10 mouse cellular contexts compared by ENCODE assay signal in the genomic region with DNA sequence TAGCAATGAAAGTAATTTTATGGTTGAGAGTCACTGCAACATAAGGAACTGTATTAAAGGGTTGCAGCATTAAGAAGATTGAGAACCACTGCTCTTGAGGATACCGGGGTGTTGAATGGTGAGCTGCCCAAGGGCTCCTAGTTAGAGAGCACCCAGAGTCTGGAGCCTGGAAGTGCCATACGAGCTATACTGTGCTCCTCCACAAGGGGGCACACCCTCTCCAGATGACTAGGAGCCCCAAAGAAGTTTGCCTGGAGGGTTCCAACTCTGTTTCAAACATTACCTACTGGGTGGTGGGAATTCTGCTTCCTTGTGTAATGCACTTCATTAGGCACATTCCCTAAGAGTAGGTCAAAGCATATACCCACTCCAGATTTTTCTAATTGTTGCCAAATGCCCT.
DNase-seq lines count a peak whose midpoint lies in the region; ATAC-seq and TF ChIP-seq lines count a peak whose summit lies in the region.
"Had no signal": no experiment of that assay in that cellular context is flagged by ENCODE, and none has a peak within 500 bp of the region (broad histone marks: within the 10 kb centered on the region; RNA-seq: fewer than 3 reads in every experiment).

No protein-coding gene starts in this region.

- DNase-seq in hindbrain, embryonic 11.5 days (ENCODE audit: low spot score) = peak; percentile 72
- DNase-seq in embryonic facial prominence, embryonic 11.5 days (ENCODE audit: low spot score) = peak; percentile 63
- peak; percentile 8 for DNase-seq in large intestine, adult 2 months (ENCODE audit: low read depth, low spot score)
- DNase-seq in lung, postnatal 36 days = peak; percentile 74
- DNase-seq in urinary bladder, postnatal 14 days (ENCODE audit: low spot score) = peak; percentile 55

- no peak overlapping the region for H3K4me2 ChIP-seq in hindbrain, embryonic 11.5 days (replicated peaks; ENCODE audit: low read depth, low read length)
- no peak overlapping the region for H3K4me2 ChIP-seq in hindbrain, embryonic 13.5 days
- no peak overlapping the region for H3K4me2 ChIP-seq in embryonic facial prominence, embryonic 11.5 days (ENCODE audit: low read depth, low read length)
- H3K4me2 ChIP-seq: embryonic facial prominence, embryonic 12.5 days; limb, embryonic 15.5 days had no signal

- ATAC-seq in hindbrain, embryonic 11.5 days (ENCODE audit: low FRiP score) = no peak
- ATAC-seq in hindbrain, embryonic 13.5 days (ENCODE audit: low FRiP score) = no peak
- ATAC-seq in embryonic facial prominence, embryonic 11.5 days (replicated peaks; ENCODE audit: insufficient number of reproducible peaks, low FRiP score, low TSS enrichment, low read depth) = no peak

- no peak overlapping the region for H3K27ac ChIP-seq in hindbrain, embryonic 11.5 days (ENCODE audit: low read depth, low read length)
- no peak overlapping the region for H3K27ac ChIP-seq in hindbrain, embryonic 13.5 days
- no peak overlapping the region for H3K27ac ChIP-seq in ES-Bruce4 (ENCODE audit: insufficient read depth, low read length)
- H3K27ac ChIP-seq in bone marrow, adult 2 months (ENCODE audit: control insufficient read depth, insufficient read depth, low read depth, low read length, poor library complexity) = no peak overlapping the region
- no peak overlapping the region for H3K27ac ChIP-seq in embryonic facial prominence, embryonic 11.5 days (replicated peaks; ENCODE audit: low read depth, low read length)
- H3K27ac ChIP-seq: embryonic facial prominence, embryonic 12.5 days; limb, embryonic 15.5 days had no signal

- H3K9me3 ChIP-seq in hindbrain, embryonic 11.5 days (ENCODE audit: control insufficient read depth, low read length) = no peaks in the 10 kb centered on the region
- H3K9me3 ChIP-seq in hindbrain, embryonic 13.5 days = no peaks in the 10 kb centered on the region
- H3K9me3 ChIP-seq in ES-Bruce4 (replicated peaks; ENCODE audit: control insufficient read depth, insufficient read depth, low read length, poor library complexity, severe bottlenecking) = no peaks in the 10 kb centered on the region
- H3K9me3 ChIP-seq in embryonic facial prominence, embryonic 11.5 days (replicated peaks; ENCODE audit: control insufficient read depth, low read length) = no peaks in the 10 kb centered on the region
- H3K9me3 ChIP-seq: embryonic facial prominence, embryonic 12.5 days; limb, embryonic 15.5 days had no signal

- 32% methylated on average over 2 of the region's 2 CpGs for WGBS in hindbrain, embryonic 11.5 days
- WGBS in hindbrain, embryonic 13.5 days = 38% methylated on average over 2 of the region's 2 CpGs
- 24% methylated on average over 2 of the region's 2 CpGs for WGBS in bone marrow, adult 2 months
- WGBS in embryonic facial prominence, embryonic 11.5 days = 38% methylated on average over 2 of the region's 2 CpGs
- 8% methylated on average over 2 of the region's 2 CpGs for WGBS in large intestine, adult 2 months

- H3K4me1 ChIP-seq in hindbrain, embryonic 11.5 days (replicated peaks; ENCODE audit: control insufficient read depth, insufficient read depth, low read length) = no peaks in the 10 kb centered on the region; the same call in 1 of the 2 replicates
- peaks cover 41% of the 10 kb centered on the region for H3K4me1 ChIP-seq in hindbrain, embryonic 13.5 days (replicated peaks)
- no peaks in the 10 kb centered on the region for H3K4me1 ChIP-seq in ES-Bruce4 (ENCODE audit: control insufficient read depth, insufficient read depth, low read length)
- no peaks in the 10 kb centered on the region for H3K4me1 ChIP-seq in bone marrow, adult 2 months (ENCODE audit: control insufficient read depth, insufficient read depth, low read length)
- H3K4me1 ChIP-seq in embryonic facial prominence, embryonic 11.5 days (ENCODE audit: control insufficient read depth, insufficient read depth, low read length) = no peaks in the 10 kb centered on the region

- no peak for TF ChIP-seq POLR2A in ES-Bruce4 (IDR thresholded peaks at IDR 0.05; ENCODE audit: insufficient read depth, low read length)
- TF ChIP-seq POLR2A in bone marrow, adult 2 months (IDR thresholded peaks at IDR 0.05; ENCODE audit: borderline replicate concordance, control insufficient read depth, low read depth, low read length) = no peak

- H3K4me3 ChIP-seq in hindbrain, embryonic 11.5 days (ENCODE audit: low read depth, low read length) = no peak overlapping the region
- no peak overlapping the region for H3K4me3 ChIP-seq in hindbrain, embryonic 13.5 days
- H3K4me3 ChIP-seq in ES-Bruce4 (ENCODE audit: low read depth, low read length) = no peak overlapping the region
- H3K4me3 ChIP-seq in bone marrow, adult 2 months (replicated peaks; ENCODE audit: control insufficient read depth, low read depth, low read length) = no peak overlapping the region
- no peak overlapping the region for H3K4me3 ChIP-seq in embryonic facial prominence, embryonic 11.5 days (ENCODE audit: low read depth, low read length)
- H3K4me3 ChIP-seq: embryonic facial prominence, embryonic 12.5 days; limb, embryonic 15.5 days had no signal

- no peak for TF ChIP-seq EP300 in ES-Bruce4 (IDR thresholded peaks at IDR 0.05; ENCODE audit: insufficient read depth, low read depth, low read length)

- H3K9ac ChIP-seq in hindbrain, embryonic 11.5 days (ENCODE audit: low read depth, low read length) = no peak overlapping the region
- H3K9ac ChIP-seq in hindbrain, embryonic 13.5 days = no peak overlapping the region
- H3K9ac ChIP-seq in ES-Bruce4 (ENCODE audit: low read depth, poor library complexity, severe bottlenecking) = no peak overlapping the region
- no peak overlapping the region for H3K9ac ChIP-seq in embryonic facial prominence, embryonic 11.5 days (replicated peaks; ENCODE audit: low read length)
- H3K9ac ChIP-seq: embryonic facial prominence, embryonic 12.5 days; limb, embryonic 15.5 days had no signal

- no peaks in the 10 kb centered on the region for H3K36me3 ChIP-seq in hindbrain, embryonic 11.5 days (ENCODE audit: control insufficient read depth, insufficient read depth, low read length)
- no peaks in the 10 kb centered on the region for H3K36me3 ChIP-seq in hindbrain, embryonic 13.5 days
- H3K36me3 ChIP-seq in ES-Bruce4 (ENCODE audit: control insufficient read depth, insufficient read depth, low read length, poor library complexity, severe bottlenecking) = no peaks in the 10 kb centered on the region
- H3K36me3 ChIP-seq in embryonic facial prominence, embryonic 11.5 days (replicated peaks; ENCODE audit: control insufficient read depth, insufficient read depth, low read depth, low read length) = no peaks in the 10 kb centered on the region
- H3K36me3 ChIP-seq: embryonic facial prominence, embryonic 12.5 days; limb, embryonic 15.5 days had no signal

- no peaks in the 10 kb centered on the region for H3K27me3 ChIP-seq in hindbrain, embryonic 11.5 days (ENCODE audit: control insufficient read depth, insufficient read depth, low read length)
- 0 out of 2 replicates have a peak, but pooled peaks cover 4% of the 10 kb centered on the region for H3K27me3 ChIP-seq in hindbrain, embryonic 13.5 days
- no peaks in the 10 kb centered on the region for H3K27me3 ChIP-seq in ES-Bruce4 (ENCODE audit: control insufficient read depth, insufficient read depth, low read length, poor library complexity, severe bottlenecking)
- no peaks in the 10 kb centered on the region for H3K27me3 ChIP-seq in embryonic facial prominence, embryonic 11.5 days (ENCODE audit: control insufficient read depth, insufficient read depth, low read length)

- TF ChIP-seq CTCF in ES-Bruce4 (IDR thresholded peaks at IDR 0.05; ENCODE audit: low read depth, low read length) = peak; percentile 61
- peak; percentile 61 for TF ChIP-seq CTCF in bone marrow, adult 2 months (IDR thresholded peaks at IDR 0.05; ENCODE audit: control insufficient read depth, insufficient read depth, low read length)

Comparison
In these comparisons a context has a peak if more than half of its experiments do, and no peak if none do; other contexts are left out.
1. DNase-seq: peak in every context shown above with its lines; median percentile 74 in lung, postnatal 36 days; 72 in hindbrain, embryonic 11.5 days; 63 in embryonic facial prominence, embryonic 11.5 days; 55 in urinary bladder, postnatal 14 days; 8 in large intestine, adult 2 months.